Mouse (Mus musculus): ENCODE measurements around the gene Dcaf17. TPM values are rescaled to one million over a fixed set of nuclear protein-coding genes. Genes with fewer than 3 reads are reported as not detected.

Gene Dcaf17
- polyA plus RNA-seq, 1 experiment: 2.0 TPM

DNA sequence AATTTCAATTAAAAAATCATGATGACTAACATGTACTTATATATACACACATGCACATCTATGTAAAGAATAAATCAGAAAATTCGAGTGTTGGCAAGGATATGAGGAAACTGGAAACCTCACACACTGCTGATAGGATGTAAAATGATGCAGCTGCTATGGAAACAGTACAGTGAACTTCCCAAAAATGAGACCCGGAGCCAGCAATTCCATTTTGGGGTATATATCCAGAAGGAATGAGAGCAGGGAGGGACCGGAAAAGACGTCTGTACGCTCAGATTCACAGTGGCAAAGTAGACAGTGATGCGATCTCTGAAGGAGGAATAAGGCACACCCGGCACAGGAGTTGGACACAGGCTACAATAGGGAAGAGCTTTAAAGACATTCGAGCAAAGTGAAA lies 34.5 kb upstream of the Dcaf17 start:
- no peaks in the 10 kb centered on the region for H3K79me3 ChIP-seq (ENCODE audit: low read depth)
- H3K27me3 ChIP-seq (ENCODE audit: control insufficient read depth, insufficient read depth, insufficient read length): no peaks in the 10 kb centered on the region
- TF ChIP-seq FOSL1 (IDR thresholded peaks at IDR 0.05; ENCODE audit: insufficient read depth, low read length, poor library complexity, severe bottlenecking) (no peak), CTCF (IDR thresholded peaks at IDR 0.05; ENCODE audit: control insufficient read depth, insufficient read depth, insufficient read length) (no peak), MYOG (IDR thresholded peaks at IDR 0.05; ENCODE audit: control insufficient read depth, extremely low read depth, insufficient read length) (no peak), USF1 (IDR thresholded peaks at IDR 0.05; ENCODE audit: low read depth) (no peak), MYOD1 (IDR thresholded peaks at IDR 0.05; ENCODE audit: control insufficient read depth, insufficient read length, low read depth) (no peak), MAX (IDR thresholded peaks at IDR 0.05) (no peak), CEBPB (IDR thresholded peaks at IDR 0.05; ENCODE audit: low read depth) (no peak)

DNA sequence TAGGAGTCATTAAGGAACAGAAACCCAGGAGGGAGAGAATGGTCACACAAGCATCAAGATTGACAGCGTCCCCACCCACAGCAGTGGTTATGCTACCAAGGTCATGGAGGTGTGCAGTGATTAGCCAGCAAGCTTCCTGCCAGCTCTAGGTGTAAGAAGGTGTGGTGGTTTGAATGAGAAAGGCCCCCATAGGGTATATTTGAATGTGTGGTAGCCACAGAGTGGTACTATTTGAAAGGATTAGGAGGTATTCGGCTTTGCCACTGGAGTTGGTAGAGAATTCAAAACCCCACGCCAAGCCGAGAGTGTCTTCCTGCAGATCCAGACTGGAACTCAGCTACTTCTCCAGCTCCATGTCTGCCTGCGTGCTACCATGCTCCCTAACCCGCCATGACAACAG lies 32.1 kb upstream of the Dcaf17 start:
- Histone ChIP-seq H3K27me3 (ENCODE audit: control insufficient read depth, insufficient read depth, insufficient read length) (no peaks in the 10 kb centered on the region), H3K36me3 (ENCODE audit: control insufficient read depth, insufficient read depth) (no peaks in the 10 kb centered on the region), H3ac (ENCODE audit: control insufficient read depth, insufficient read length, low read depth) (no peak overlapping the region), H3K79me3 (ENCODE audit: low read depth) (no peaks in the 10 kb centered on the region), H3K4me3 (ENCODE audit: insufficient read depth, poor library complexity, severe bottlenecking) (no peak overlapping the region), H3K79me2 (ENCODE audit: control insufficient read depth, insufficient read depth) (no peaks in the 10 kb centered on the region)
- TF ChIP-seq CTCF (IDR thresholded peaks at IDR 0.05; ENCODE audit: control insufficient read depth, insufficient read depth, insufficient read length) (no peak), MYOD1 (IDR thresholded peaks at IDR 0.05; ENCODE audit: control insufficient read depth, insufficient read length, low read depth) (no peak), MAX (IDR thresholded peaks at IDR 0.05) (no peak), FOSL1 (IDR thresholded peaks at IDR 0.05; ENCODE audit: insufficient read depth, low read length, poor library complexity, severe bottlenecking) (no peak), MYOG (IDR thresholded peaks at IDR 0.05; ENCODE audit: control insufficient read depth, extremely low read depth, insufficient read length) (no peak)

More for the DNA sequence above, 34.5 kb upstream of the Dcaf17 start:
- Histone ChIP-seq H3K36me3 (ENCODE audit: control insufficient read depth, insufficient read depth) (no peaks in the 10 kb centered on the region), H3K4me3 (ENCODE audit: insufficient read depth, poor library complexity, severe bottlenecking) (no peak overlapping the region), H3K79me2 (ENCODE audit: control insufficient read depth, insufficient read depth) (no peaks in the 10 kb centered on the region), H3ac (ENCODE audit: control insufficient read depth, insufficient read length, low read depth) (no peak overlapping the region)

DNA sequence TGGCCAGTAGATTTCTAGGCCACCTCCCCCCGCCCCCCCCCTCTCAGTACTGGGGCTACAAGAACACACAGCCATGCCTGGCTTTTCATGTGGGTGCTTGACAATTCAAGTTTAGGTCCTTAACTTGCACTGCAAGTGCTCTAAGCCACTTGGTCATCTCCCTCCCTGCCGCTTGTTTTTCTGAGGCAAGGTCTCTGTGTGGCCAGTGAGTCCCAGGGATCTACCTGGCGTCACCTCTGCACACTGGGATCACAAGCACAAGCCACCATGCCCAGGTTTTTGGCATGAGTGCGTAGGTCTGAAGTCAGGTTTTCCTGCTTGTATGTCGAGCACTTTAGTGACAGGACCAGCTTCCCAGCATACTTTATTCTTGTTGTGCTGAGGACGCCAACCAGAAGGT lies 31.1 kb upstream of the Dcaf17 start:
- H3K79me3 ChIP-seq (ENCODE audit: low read depth): no peaks in the 10 kb centered on the region
- no peak overlapping the region for H3K4me3 ChIP-seq (ENCODE audit: insufficient read depth, poor library complexity, severe bottlenecking)
- no peaks in the 10 kb centered on the region for H3K36me3 ChIP-seq (ENCODE audit: control insufficient read depth, insufficient read depth)
- no peak for TF ChIP-seq CEBPB (IDR thresholded peaks at IDR 0.05; ENCODE audit: low read depth)
- TF ChIP-seq MYOG (IDR thresholded peaks at IDR 0.05; ENCODE audit: control insufficient read depth, extremely low read depth, insufficient read length): no peak
- TF ChIP-seq CTCF (IDR thresholded peaks at IDR 0.05; ENCODE audit: control insufficient read depth, insufficient read depth, insufficient read length): no peak
- TF ChIP-seq MYOD1 (IDR thresholded peaks at IDR 0.05; ENCODE audit: control insufficient read depth, insufficient read length, low read depth): no peak
- TF ChIP-seq USF1 (IDR thresholded peaks at IDR 0.05; ENCODE audit: low read depth): no peak
- TF ChIP-seq FOSL1 (IDR thresholded peaks at IDR 0.05; ENCODE audit: insufficient read depth, low read length, poor library complexity, severe bottlenecking): no peak
- no peak for TF ChIP-seq MAX (IDR thresholded peaks at IDR 0.05)
- no peaks in the 10 kb centered on the region for H3K27me3 ChIP-seq (ENCODE audit: control insufficient read depth, insufficient read depth, insufficient read length)
- H3ac ChIP-seq (ENCODE audit: control insufficient read depth, insufficient read length, low read depth): no peak overlapping the region
- H3K79me2 ChIP-seq (ENCODE audit: control insufficient read depth, insufficient read depth): no peaks in the 10 kb centered on the region

GRCm38 (mm10) chr2:71025576-71026315 lies 29.4 kb upstream of the Dcaf17 start:
- Histone ChIP-seq H3K79me2 (ENCODE audit: control insufficient read depth, insufficient read depth) (no peaks in the 10 kb centered on the region), H3K4me3 (ENCODE audit: insufficient read depth, poor library complexity, severe bottlenecking) (no peak overlapping the region), H3K36me3 (ENCODE audit: control insufficient read depth, insufficient read depth) (no peaks in the 10 kb centered on the region), H3K27me3 (ENCODE audit: control insufficient read depth, insufficient read depth, insufficient read length) (no peaks in the 10 kb centered on the region), H3K79me3 (ENCODE audit: low read depth) (no peaks in the 10 kb centered on the region), H3ac (ENCODE audit: control insufficient read depth, insufficient read length, low read depth) (no peak overlapping the region)
- TF ChIP-seq MYOG (IDR thresholded peaks at IDR 0.05; ENCODE audit: control insufficient read depth, extremely low read depth, insufficient read length) (no peak), FOSL1 (IDR thresholded peaks at IDR 0.05; ENCODE audit: insufficient read depth, low read length, poor library complexity, severe bottlenecking) (no peak), CTCF (IDR thresholded peaks at IDR 0.05; ENCODE audit: control insufficient read depth, insufficient read depth, insufficient read length) (no peak)

DNA sequence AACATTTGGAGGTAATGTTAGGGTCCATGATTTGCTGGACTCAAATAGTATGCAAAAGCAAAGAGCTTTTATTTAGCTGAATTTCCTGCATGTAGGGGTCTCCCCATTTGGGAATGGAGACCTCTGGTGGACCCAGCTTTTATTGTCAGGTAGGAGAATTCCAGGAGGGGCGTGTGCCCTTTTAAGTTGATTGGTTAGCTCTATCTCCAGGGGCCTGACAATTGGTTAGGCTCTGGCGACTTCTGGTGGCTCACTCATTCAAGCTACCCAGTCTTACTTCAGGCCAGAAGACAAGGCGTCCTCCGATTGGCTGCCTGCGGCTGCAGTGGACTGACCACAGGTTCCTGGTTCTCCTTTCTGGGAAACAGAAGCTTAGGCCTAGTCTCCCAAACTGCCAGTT lies 28.3 kb upstream of the Dcaf17 start:
- Histone ChIP-seq H3ac (ENCODE audit: control insufficient read depth, insufficient read length, low read depth) (no peak overlapping the region), H3K79me3 (ENCODE audit: low read depth) (no peaks in the 10 kb centered on the region), H3K27me3 (ENCODE audit: control insufficient read depth, insufficient read depth, insufficient read length) (no peaks in the 10 kb centered on the region), H3K79me2 (ENCODE audit: control insufficient read depth, insufficient read depth) (no peaks in the 10 kb centered on the region), H3K36me3 (ENCODE audit: control insufficient read depth, insufficient read depth) (no peaks in the 10 kb centered on the region), H3K4me3 (ENCODE audit: insufficient read depth, poor library complexity, severe bottlenecking) (no peak overlapping the region)
- TF ChIP-seq FOSL1 (IDR thresholded peaks at IDR 0.05; ENCODE audit: insufficient read depth, low read length, poor library complexity, severe bottlenecking) (no peak), CEBPB (IDR thresholded peaks at IDR 0.05; ENCODE audit: low read depth) (no peak), CTCF (IDR thresholded peaks at IDR 0.05; ENCODE audit: control insufficient read depth, insufficient read depth, insufficient read length) (no peak), USF1 (IDR thresholded peaks at IDR 0.05; ENCODE audit: low read depth) (no peak), MYOD1 (IDR thresholded peaks at IDR 0.05; ENCODE audit: control insufficient read depth, insufficient read length, low read depth) (no peak), MAX (IDR thresholded peaks at IDR 0.05) (no peak), MYOG (IDR thresholded peaks at IDR 0.05; ENCODE audit: control insufficient read depth, extremely low read depth, insufficient read length) (no peak)

DNA sequence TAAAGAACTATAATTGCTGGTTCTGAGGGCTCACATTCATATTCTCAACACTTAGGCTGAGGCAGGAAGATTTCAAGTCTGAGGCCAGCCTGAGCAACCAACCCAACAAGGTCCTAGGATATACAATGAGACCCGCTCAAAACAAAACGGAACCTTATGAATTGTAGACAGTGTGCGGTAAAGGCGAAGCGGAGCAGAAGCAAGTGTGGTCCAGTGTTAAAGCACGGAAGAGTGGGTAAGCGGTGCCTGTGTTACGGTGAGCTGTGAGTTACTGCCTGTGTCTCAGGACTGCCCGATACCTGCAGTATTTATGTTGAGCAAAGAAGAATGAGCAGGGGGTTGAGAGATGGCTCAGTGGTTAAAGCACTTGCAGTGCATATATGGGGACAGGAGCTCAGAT lies 27.5 kb upstream of the Dcaf17 start:
- Histone ChIP-seq H3K36me3 (ENCODE audit: control insufficient read depth, insufficient read depth) (no peaks in the 10 kb centered on the region), H3ac (ENCODE audit: control insufficient read depth, insufficient read length, low read depth) (no peak overlapping the region), H3K79me2 (ENCODE audit: control insufficient read depth, insufficient read depth) (no peaks in the 10 kb centered on the region), H3K27me3 (ENCODE audit: control insufficient read depth, insufficient read depth, insufficient read length) (no peaks in the 10 kb centered on the region), H3K4me3 (ENCODE audit: insufficient read depth, poor library complexity, severe bottlenecking) (no peak overlapping the region), H3K79me3 (ENCODE audit: low read depth) (no peaks in the 10 kb centered on the region)
- TF ChIP-seq CTCF (IDR thresholded peaks at IDR 0.05; ENCODE audit: control insufficient read depth, insufficient read depth, insufficient read length): no peak
- TF ChIP-seq MAX (IDR thresholded peaks at IDR 0.05): no peak
- no peak for TF ChIP-seq FOSL1 (IDR thresholded peaks at IDR 0.05; ENCODE audit: insufficient read depth, low read length, poor library complexity, severe bottlenecking)
- TF ChIP-seq CEBPB (IDR thresholded peaks at IDR 0.05; ENCODE audit: low read depth): no peak
- TF ChIP-seq MYOD1 (IDR thresholded peaks at IDR 0.05; ENCODE audit: control insufficient read depth, insufficient read length, low read depth): no peak
- no peak for TF ChIP-seq MYOG (IDR thresholded peaks at IDR 0.05; ENCODE audit: control insufficient read depth, extremely low read depth, insufficient read length)
- no peak for TF ChIP-seq USF1 (IDR thresholded peaks at IDR 0.05; ENCODE audit: low read depth)
